Mouse (Mus musculus): ENCODE data around the gene Brd2.
A peak's percentile ranks its signal among the peaks of the same experiment; 100 is the strongest.

The Brd2 gene

GRCm38 (mm10) chr17:34090923-34091322 lies 31.5 kb downstream of the Brd2 start:
- no peak for DNase-seq (ENCODE audit: extremely low spot score, low spot score)

DNA sequence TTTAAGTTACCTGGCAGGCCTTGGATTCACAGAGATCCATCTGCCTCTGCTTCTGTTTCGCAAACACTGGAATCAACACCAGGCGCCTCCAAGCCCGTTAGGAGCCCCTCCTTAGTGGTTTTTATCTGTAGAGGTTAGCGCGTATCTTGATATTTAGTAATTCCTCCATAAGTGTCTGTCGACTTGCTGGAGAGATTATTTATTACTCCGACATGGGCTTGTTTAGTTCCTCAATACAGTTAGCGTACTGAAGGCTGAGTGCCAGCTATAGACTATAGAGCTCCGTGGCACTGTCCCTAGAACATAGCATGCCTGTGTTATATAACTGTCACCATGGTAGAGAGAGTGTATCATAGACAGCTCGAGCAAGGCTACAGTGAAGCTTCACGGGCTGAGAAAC lies 34.3 kb downstream of the Brd2 start:
- no peak for DNase-seq (ENCODE audit: extremely low spot score, low spot score)

DNA sequence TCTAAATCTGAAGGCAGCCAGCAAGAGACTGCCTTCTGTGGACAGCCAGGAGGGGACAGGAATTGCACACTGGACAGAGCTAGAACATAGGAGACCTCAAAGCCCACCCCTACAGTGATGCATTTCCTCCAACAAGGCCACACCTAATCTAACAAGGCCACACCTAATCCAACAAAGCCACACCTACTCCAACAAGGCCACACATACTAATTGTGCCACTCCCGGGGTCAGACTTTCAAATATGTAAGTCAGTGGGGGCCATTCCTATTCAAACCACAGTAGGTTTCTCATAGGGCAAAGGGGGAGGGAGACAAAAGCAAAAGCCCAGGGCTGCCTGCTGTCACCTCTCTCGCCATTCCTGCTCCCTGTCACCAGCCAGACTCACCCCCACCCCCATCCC lies 35.0 kb downstream of the Brd2 start:
- DNase-seq (ENCODE audit: extremely low spot score, low spot score): no peak

DNA sequence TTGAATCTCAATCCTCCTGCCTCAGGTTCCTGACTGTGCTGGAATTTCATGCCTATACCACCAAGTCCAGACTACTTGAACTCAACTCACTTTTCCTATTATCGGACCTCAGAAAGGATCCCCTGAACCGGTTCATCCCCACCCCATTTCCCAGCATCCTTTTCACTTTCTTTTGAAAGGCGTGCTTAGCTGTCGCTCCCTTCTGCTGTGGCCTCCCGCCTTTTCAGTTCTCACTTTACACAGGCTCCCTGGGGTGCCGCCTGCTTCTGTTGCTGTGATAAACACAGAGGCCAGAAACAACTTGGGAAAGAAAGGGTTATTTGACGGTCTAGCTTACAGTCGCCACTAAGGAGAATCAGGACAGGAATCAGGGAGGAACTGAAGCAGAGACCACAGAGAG lies 39.3 kb downstream of the Brd2 start:
- DNase-seq (ENCODE audit: extremely low spot score, low spot score): no peak

DNA sequence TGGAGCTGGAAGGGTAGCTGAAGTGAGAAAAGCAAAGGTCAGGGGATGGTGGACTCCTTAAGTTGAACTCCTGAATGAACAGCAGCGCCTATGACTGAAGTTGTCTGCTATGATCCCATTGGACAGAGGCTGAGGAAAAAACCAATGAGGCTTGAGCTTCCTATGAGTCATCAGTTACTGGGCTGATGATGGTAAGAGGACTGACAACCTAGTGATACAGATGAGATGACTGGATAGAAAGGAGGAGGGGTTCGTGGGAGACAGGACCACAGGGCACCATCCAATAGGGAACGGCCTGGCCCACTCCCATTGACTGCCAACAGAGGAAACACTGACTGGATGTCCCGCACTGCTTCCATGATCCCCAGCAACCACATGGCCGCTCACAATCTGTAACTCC lies 42.8 kb downstream of the Brd2 start:
- no peak for DNase-seq (ENCODE audit: extremely low spot score, low spot score)

DNA sequence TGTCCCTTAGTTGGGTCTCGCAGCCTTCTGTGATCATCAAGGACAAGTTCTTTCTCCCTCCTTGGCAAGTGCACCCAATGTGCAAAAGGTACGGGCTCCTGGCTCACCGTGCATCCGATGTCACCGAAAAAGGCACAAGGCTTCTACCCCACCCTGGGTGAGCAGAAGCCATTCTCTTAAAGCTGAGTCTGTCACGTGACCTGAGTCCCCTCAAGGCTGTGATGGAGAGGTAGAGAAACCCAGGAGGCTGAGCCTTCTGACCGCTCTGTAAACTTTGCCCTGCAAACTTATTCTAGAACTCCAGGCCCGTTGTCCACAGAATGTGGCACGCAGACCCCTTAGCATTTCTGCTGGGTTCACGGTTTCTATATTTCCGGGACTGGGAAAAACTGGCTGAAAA lies 43.4 kb downstream of the Brd2 start:
- DNase-seq (ENCODE audit: extremely low spot score, low spot score): no peak

DNA sequence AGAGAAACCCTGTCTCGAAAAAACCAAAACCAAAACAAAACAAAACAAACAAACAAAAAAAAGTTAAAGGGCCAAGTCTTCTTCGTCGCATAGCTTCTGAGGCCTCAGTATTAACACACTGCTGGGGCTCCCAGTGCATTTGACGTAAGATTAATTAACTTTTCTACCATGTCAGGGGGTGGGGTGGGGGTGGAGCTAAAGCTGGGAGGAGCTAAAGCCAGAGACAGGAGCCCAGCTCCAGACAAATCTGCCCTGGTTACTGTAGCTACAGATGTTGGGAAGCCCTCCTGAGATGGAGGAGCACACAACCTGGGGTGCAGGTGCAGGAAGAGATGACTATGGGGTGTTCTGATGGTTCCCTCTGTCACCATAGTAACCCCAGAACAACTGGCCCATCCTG lies 44.3 kb downstream of the Brd2 start:
- DNase-seq (ENCODE audit: extremely low spot score, low spot score): no peak

DNA sequence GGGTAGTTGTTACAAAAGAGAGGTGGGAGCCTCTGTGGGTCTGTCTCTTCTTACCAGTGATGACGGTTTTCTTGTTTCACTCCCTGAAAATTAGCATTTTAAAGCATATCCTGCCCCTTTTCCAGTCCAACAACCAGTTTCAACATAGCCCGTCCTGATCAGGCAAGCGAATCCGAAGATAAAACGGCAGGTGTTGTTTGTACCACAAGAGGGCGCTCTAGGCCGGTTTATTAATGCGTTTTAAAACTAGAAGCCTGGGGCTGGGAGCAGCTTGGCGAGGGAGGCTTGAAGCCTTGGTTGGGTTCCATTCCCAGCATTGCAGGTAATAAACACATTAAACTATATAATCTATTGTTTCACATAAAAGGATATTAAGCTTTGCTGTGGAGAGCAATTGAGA lies 44.9 kb downstream of the Brd2 start:
- peak; percentile 82 for DNase-seq (ENCODE audit: extremely low spot score, low spot score)

DNA sequence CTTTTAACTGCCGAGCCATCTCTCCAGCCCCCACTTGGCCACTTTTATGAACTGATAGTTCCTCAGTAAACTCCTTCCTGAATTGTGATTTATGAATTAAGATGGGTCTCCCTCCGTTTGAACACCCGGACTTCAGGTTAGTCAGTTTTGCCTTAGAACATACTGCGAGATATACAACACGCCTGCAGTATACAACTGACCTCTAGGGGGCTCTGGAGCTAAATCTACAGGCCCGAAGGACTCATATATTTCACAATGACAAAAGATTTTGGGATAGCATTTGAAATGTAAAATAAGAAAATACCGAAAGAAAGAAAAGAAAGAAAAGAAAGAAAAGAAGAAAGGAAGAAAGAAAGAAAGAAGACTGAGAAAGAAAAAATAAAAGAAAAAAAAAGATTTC lies 47.2 kb downstream of the Brd2 start:
- DNase-seq (ENCODE audit: extremely low spot score, low spot score): peak; percentile 45

DNA sequence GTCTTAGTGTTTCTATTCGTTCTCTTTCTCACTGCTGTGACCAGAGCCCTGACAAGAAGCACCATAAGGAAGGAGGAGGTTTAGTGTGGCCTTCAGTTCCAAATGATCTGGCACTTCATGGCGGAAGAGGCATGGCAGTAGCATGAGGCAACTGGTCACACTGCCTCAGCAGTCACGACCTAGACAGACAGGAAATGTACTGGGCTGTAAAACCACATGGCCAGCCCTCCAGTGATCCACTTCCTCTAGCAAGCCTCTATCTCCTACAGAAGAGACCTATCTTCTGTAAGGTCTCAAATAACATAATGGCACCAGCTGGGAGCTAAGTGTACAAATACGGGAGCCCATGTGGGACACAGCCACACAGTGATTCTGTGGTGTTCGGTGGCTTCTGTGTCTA lies 50.3 kb downstream of the Brd2 start:
- DNase-seq (ENCODE audit: extremely low spot score, low spot score): no peak

- no peak for DNase-seq (ENCODE audit: extremely low spot score, low spot score)
Observed at GRCm38 (mm10) chr17:34068864-34069263, 53.6 kb downstream of the Brd2 start.
